Mouse (Mus musculus) adrenal gland, postnatal 36 days (tissue): ENCODE results near the gene Apoc4. TPM values are rescaled to one million over a fixed set of nuclear protein-coding genes. Genes with fewer than 3 reads are reported as not detected.

Experiments used
- DNase-seq, 2 experiments: peaks; one replicate each; pipeline ENCODE4 v3.0.0; 2021; ENCODE audit warnings: mixed read lengths in 1 of 2
- long read RNA-seq, 2 experiments: library from polyadenylated mRNA; stranded (forward); transcript quantifications; one replicate each; pipeline ENCODE4 v2.0.0; 2021; ENCODE audit warnings: borderline sequencing depth in 2 of 2
- total RNA-seq, 2 experiments: library from RNA; stranded (reverse); gene quantifications; 2 replicates each; pipeline ENCODE4 v1.2.3; 2021

The Apoc4 gene
- 100 to 1,000 TPM in 1 of 2 experiments, 10 to 100 TPM in 1; 42.0 to 110 TPM for total RNA-seq
- long read RNA-seq, experiment 1, transcript Apoc4-201 (3 exons, 538 nt), result major isoform, 103 of 105 reads
- long read RNA-seq, experiment 1, partial matches to known transcripts, result 2 of 105 reads
- long read RNA-seq, experiment 1, other reads (novel, unspliced or antisense), result 0 of 105 reads
- long read RNA-seq, experiment 2, transcript Apoc4-201 (3 exons, 538 nt), result major isoform, 30 of 33 reads
- long read RNA-seq, experiment 2, partial matches to known transcripts, result 2 of 33 reads
- long read RNA-seq, experiment 2, other reads (novel, unspliced or antisense), result 1 of 33 reads

GRCm38 (mm10) chr7:19681202-19681694 lies at the start of gene Apoc4, which contains the start of gene Gm44805:
Gene Apoc4 (minus strand): TSS chr7:19681479.
Gene Gm44805 (minus strand): TSS chr7:19681423.
- DNase-seq, result peak; percentile 84 to 90

GRCm38 (mm10) chr7:19726541-19726940 lies 45.3 kb upstream of the Apoc4 start:
- no peak for DNase-seq

- no peak for DNase-seq
Observed at GRCm38 (mm10) chr7:19724167-19724566, 42.9 kb upstream of the Apoc4 start.

GRCm38 (mm10) chr7:19722754-19723195 lies 41.5 kb upstream of the Apoc4 start:
- DNase-seq, result peak; percentile 58 to 71

- no peak for DNase-seq
Observed at GRCm38 (mm10) chr7:19719200-19719599, 37.9 kb upstream of the Apoc4 start.

- no peak for DNase-seq
Observed at GRCm38 (mm10) chr7:19718297-19718952, 37.1 kb upstream of the Apoc4 start.

GRCm38 (mm10) chr7:19717346-19717745 lies 36.1 kb upstream of the Apoc4 start:
- no peak for DNase-seq

GRCm38 (mm10) chr7:19716822-19717221 lies 35.5 kb upstream of the Apoc4 start:
- no peak for DNase-seq

GRCm38 (mm10) chr7:19716055-19716682 lies 34.9 kb upstream of the Apoc4 start:
- no peak for DNase-seq

GRCm38 (mm10) chr7:19715239-19716054 lies 34.2 kb upstream of the Apoc4 start, which contains the start of gene Tomm40:
Gene Tomm40 (minus strand): TSS chr7:19715438.
- peak; percentile 98 to 99 for DNase-seq

- DNase-seq, result no peak
Observed at GRCm38 (mm10) chr7:19714836-19715235, 33.6 kb upstream of the Apoc4 start.

GRCm38 (mm10) chr7:19713598-19713997 lies 32.3 kb upstream of the Apoc4 start:
- no peak for DNase-seq

GRCm38 (mm10) chr7:19713196-19713595 lies 31.9 kb upstream of the Apoc4 start:
- DNase-seq, result no peak

GRCm38 (mm10) chr7:19712414-19712813 lies 31.1 kb upstream of the Apoc4 start:
- no peak for DNase-seq

GRCm38 (mm10) chr7:19710650-19711049 lies 29.4 kb upstream of the Apoc4 start:
- DNase-seq, result no peak

GRCm38 (mm10) chr7:19705271-19705670 lies 24.0 kb upstream of the Apoc4 start:
- no peak for DNase-seq

GRCm38 (mm10) chr7:19704475-19704874 lies 23.2 kb upstream of the Apoc4 start:
- DNase-seq, result no peak

- DNase-seq, result no peak
Observed at GRCm38 (mm10) chr7:19702859-19703555, 21.7 kb upstream of the Apoc4 start.

GRCm38 (mm10) chr7:19701069-19701761 lies 19.9 kb upstream of the Apoc4 start:
- peak; percentile 81 to 88 for DNase-seq

- DNase-seq, result no peak
Observed at GRCm38 (mm10) chr7:19700299-19701068, 19.2 kb upstream of the Apoc4 start.
